19 mouse cellular contexts compared by ENCODE assay signal in genomic region chr3:86750652-86751051, GRCm38 (mm10).
DNase-seq lines count a peak whose midpoint lies in the region; ATAC-seq and TF ChIP-seq lines count a peak whose summit lies in the region.
"Had no signal": no experiment of that assay in that cellular context is flagged by ENCODE, and none has a peak within 500 bp of the region (broad histone marks: within the 10 kb centered on the region; RNA-seq: fewer than 3 reads in every experiment).

No protein-coding gene starts in this region.

- H3K9me3 ChIP-seq in embryonic facial prominence, embryonic 14.5 days (ENCODE audit: control insufficient read depth, low read length), result no peaks in the 10 kb centered on the region
- H3K9me3 ChIP-seq in intestine, embryonic 16.5 days (ENCODE audit: control insufficient read depth, low read length), result no peaks in the 10 kb centered on the region
- no peaks in the 10 kb centered on the region for H3K9me3 ChIP-seq in midbrain, embryonic 16.5 days (replicated peaks; ENCODE audit: control insufficient read depth, low read length, poor library complexity, severe bottlenecking)
- H3K9me3 ChIP-seq: embryonic facial prominence, embryonic 15.5 days; forebrain, embryonic 12.5 days had no signal

- H3K4me3 ChIP-seq in embryonic facial prominence, embryonic 14.5 days (ENCODE audit: low read depth, low read length), result no peak overlapping the region
- no peak overlapping the region for H3K4me3 ChIP-seq in intestine, embryonic 16.5 days (ENCODE audit: low read length)
- no peak overlapping the region for H3K4me3 ChIP-seq in midbrain, embryonic 16.5 days (ENCODE audit: low read depth, low read length)
- H3K4me3 ChIP-seq: embryonic facial prominence, embryonic 15.5 days; forebrain, embryonic 12.5 days had no signal

- H3K27ac ChIP-seq in embryonic facial prominence, embryonic 14.5 days (replicated peaks; ENCODE audit: low read depth, low read length), result peak overlapping the region; percentile 33; the same call in 1 of the 2 replicates
- H3K27ac ChIP-seq in intestine, embryonic 16.5 days (ENCODE audit: low read length), result peak overlapping the region; percentile 64
- H3K27ac ChIP-seq in midbrain, embryonic 16.5 days (ENCODE audit: low read length), result peak overlapping the region; percentile 59
- H3K27ac ChIP-seq: embryonic facial prominence, embryonic 15.5 days; forebrain, embryonic 12.5 days; stomach, postnatal 0 days had no signal

- DNase-seq in brain, embryonic 14.5 days (ENCODE audit: low read depth), result peak; percentile 70
- DNase-seq in embryonic facial prominence, embryonic 14.5 days (ENCODE audit: low spot score), result no peak
- no peak for DNase-seq in lung, postnatal 10 days
- no peak for DNase-seq in heart, postnatal 25 days (ENCODE audit: low spot score)
- DNase-seq: adrenal gland, postnatal 10 days; cerebellum, adult 9-10 months; gastrocnemius, postnatal 14 days; kidney, adult 2 months; kidney, postnatal 25 days; layer of hippocampus, adult 9-11 months; thymus, postnatal 14 days had no signal

- 40% methylated on average over 7 of the region's 7 CpGs for WGBS in embryonic facial prominence, embryonic 14.5 days
- WGBS in intestine, embryonic 16.5 days, result 36% methylated on average over 7 of the region's 7 CpGs
- 18% methylated on average over 7 of the region's 7 CpGs for WGBS in midbrain, embryonic 16.5 days

- H3K27me3 ChIP-seq in embryonic facial prominence, embryonic 14.5 days (replicated peaks; ENCODE audit: control insufficient read depth, insufficient read depth, low read length), result no peaks in the 10 kb centered on the region
- H3K27me3 ChIP-seq in intestine, embryonic 16.5 days (replicated peaks; ENCODE audit: control insufficient read depth, insufficient read depth, low read length), result no peaks in the 10 kb centered on the region
- no peaks in the 10 kb centered on the region for H3K27me3 ChIP-seq in midbrain, embryonic 16.5 days (ENCODE audit: control insufficient read depth, insufficient read depth, low read depth, low read length)
- H3K27me3 ChIP-seq: embryonic facial prominence, embryonic 15.5 days had no signal

- TF ChIP-seq CTCF in brain, embryonic 14.5 days (IDR thresholded peaks at IDR 0.05; ENCODE audit: borderline replicate concordance, extremely low read depth, insufficient read depth, insufficient read length), result no peak

- peak overlapping the region; percentile 20; the same call in 1 of the 2 replicates for H3K4me2 ChIP-seq in embryonic facial prominence, embryonic 14.5 days (ENCODE audit: low read depth, low read length)
- peak overlapping the region; percentile 15 for H3K4me2 ChIP-seq in intestine, embryonic 16.5 days (ENCODE audit: low read depth, low read length)
- H3K4me2 ChIP-seq in midbrain, embryonic 16.5 days (ENCODE audit: low read length), result peak overlapping the region; percentile 37
- H3K4me2 ChIP-seq: embryonic facial prominence, embryonic 15.5 days; forebrain, embryonic 12.5 days; liver, embryonic 11.5 days had no signal

- H3K36me3 ChIP-seq in embryonic facial prominence, embryonic 14.5 days (ENCODE audit: control insufficient read depth, insufficient read depth, low read length), result no peaks in the 10 kb centered on the region
- H3K36me3 ChIP-seq in intestine, embryonic 16.5 days (ENCODE audit: control insufficient read depth, insufficient read depth, low read length), result no peaks in the 10 kb centered on the region
- no peaks in the 10 kb centered on the region for H3K36me3 ChIP-seq in midbrain, embryonic 16.5 days (ENCODE audit: control insufficient read depth, insufficient read depth, low read length)
- H3K36me3 ChIP-seq: embryonic facial prominence, embryonic 15.5 days; forebrain, embryonic 12.5 days had no signal

- peak overlapping the region; percentile 5; the same call in 1 of the 2 replicates for H3K9ac ChIP-seq in embryonic facial prominence, embryonic 14.5 days (ENCODE audit: low read depth, low read length)
- H3K9ac ChIP-seq in intestine, embryonic 16.5 days (ENCODE audit: low read depth, low read length), result peak overlapping the region; percentile 41; the same call in 1 of the 2 replicates
- H3K9ac ChIP-seq in midbrain, embryonic 16.5 days (ENCODE audit: low read depth, low read length), result peak overlapping the region; percentile 35; the same call in 1 of the 2 replicates
- H3K9ac ChIP-seq: embryonic facial prominence, embryonic 15.5 days; forebrain, embryonic 12.5 days had no signal

- peaks cover 20% of the 10 kb centered on the region for H3K4me1 ChIP-seq in embryonic facial prominence, embryonic 14.5 days (ENCODE audit: control insufficient read depth, insufficient read depth, low read length)
- peaks cover 6% of the 10 kb centered on the region; the same call in 1 of the 2 replicates for H3K4me1 ChIP-seq in intestine, embryonic 16.5 days (ENCODE audit: control insufficient read depth, insufficient read depth, low read length)
- peaks cover 20% of the 10 kb centered on the region for H3K4me1 ChIP-seq in midbrain, embryonic 16.5 days (ENCODE audit: control insufficient read depth, insufficient read depth, low read length)

- intact Hi-C loops in heart, postnatal 25 days (cut with DNase I), result no loop called here

- ATAC-seq in embryonic facial prominence, embryonic 14.5 days (ENCODE audit: low read depth), result no peak
- peak; percentile 45; the same call in 1 of the 2 replicates for ATAC-seq in intestine, embryonic 16.5 days
- peak; percentile 48; the same call in 1 of the 2 replicates for ATAC-seq in midbrain, embryonic 16.5 days
- no peak for ATAC-seq in megakaryocyte-erythroid progenitor cell, adult 5-6 weeks (replicated peaks; ENCODE audit: low FRiP score, low TSS enrichment, poor library complexity, severe bottlenecking)
- ATAC-seq: lung, postnatal 0 days had no signal

- no peak for TF ChIP-seq POLR2A in brain, embryonic 14.5 days (IDR thresholded peaks at IDR 0.05; ENCODE audit: borderline replicate concordance, extremely low read depth, insufficient read depth, insufficient read length, poor library complexity, severe bottlenecking)

Comparison
In these comparisons a context has a peak if more than half of its experiments do, and no peak if none do; other contexts are left out.
1. ATAC-seq: peak in intestine, embryonic 16.5 days (single experiment) and midbrain, embryonic 16.5 days (single experiment); none in embryonic facial prominence, embryonic 14.5 days (single experiment) and megakaryocyte-erythroid progenitor cell, adult 5-6 weeks (single experiment).
2. Peak in every context shown above with its lines, with median percentiles within 50 percentile points of each other: H3K27ac ChIP-seq, H3K4me2 ChIP-seq and H3K9ac ChIP-seq.